Mouse (Mus musculus): Measurements from ENCODE around the gene Capzb.

Gene Capzb

GRCm38 (mm10) chr4:139267335-139267734 is 74.6 kb downstream of the Capzb start:
- DNase-seq (ENCODE audit: low spot score) = no peak

GRCm38 (mm10) chr4:139268242-139268641 is 75.5 kb downstream of the Capzb start:
- no peak for DNase-seq (ENCODE audit: low spot score)

GRCm38 (mm10) chr4:139270168-139270567 is 77.5 kb downstream of the Capzb start:
- DNase-seq (ENCODE audit: low spot score) = no peak

- DNase-seq (ENCODE audit: low spot score) = no peak
Measured at GRCm38 (mm10) chr4:139271562-139271961, 78.9 kb downstream of the Capzb start.

GRCm38 (mm10) chr4:139272951-139273680 is 80.4 kb downstream of the Capzb start:
- no peak for DNase-seq (ENCODE audit: low spot score)

- DNase-seq (ENCODE audit: low spot score) = no peak
Measured at GRCm38 (mm10) chr4:139274573-139274972, 81.9 kb downstream of the Capzb start.

GRCm38 (mm10) chr4:139276411-139276810 is 83.7 kb downstream of the Capzb start:
- DNase-seq (ENCODE audit: low spot score) = no peak

- DNase-seq (ENCODE audit: low spot score) = no peak
Measured at GRCm38 (mm10) chr4:139280530-139280929, 87.8 kb downstream of the Capzb start.

- no peak for DNase-seq (ENCODE audit: low spot score)
Measured at GRCm38 (mm10) chr4:139281791-139282345, 89.2 kb downstream of the Capzb start.

- DNase-seq (ENCODE audit: low spot score) = no peak
Measured at GRCm38 (mm10) chr4:139282955-139283417, 90.3 kb downstream of the Capzb start.

- DNase-seq (ENCODE audit: low spot score) = no peak
Measured at GRCm38 (mm10) chr4:139284877-139285276, 92.2 kb downstream of the Capzb start.

- DNase-seq (ENCODE audit: low spot score) = no peak
Measured at GRCm38 (mm10) chr4:139286234-139286633, 93.5 kb downstream of the Capzb start.

- DNase-seq (ENCODE audit: low spot score) = peak; percentile 70
Measured at GRCm38 (mm10) chr4:139287122-139287863, 94.6 kb downstream of the Capzb start.

GRCm38 (mm10) chr4:139289017-139289416 is 96.3 kb downstream of the Capzb start:
- peak; percentile 57 for DNase-seq (ENCODE audit: low spot score)

- DNase-seq (ENCODE audit: low spot score) = no peak
Measured at GRCm38 (mm10) chr4:139291099-139291498, 98.4 kb downstream of the Capzb start.

- DNase-seq (ENCODE audit: low spot score) = no peak
Measured at GRCm38 (mm10) chr4:139292038-139292437, 99.3 kb downstream of the Capzb start.

GRCm38 (mm10) chr4:139297566-139297965 is 104.9 kb downstream of the Capzb start:
- DNase-seq (ENCODE audit: low spot score) = no peak

- no peak for DNase-seq (ENCODE audit: low spot score)
Measured at GRCm38 (mm10) chr4:139298671-139299366, 106.1 kb downstream of the Capzb start.

GRCm38 (mm10) chr4:139301780-139302179 is 109.1 kb downstream of the Capzb start:
- DNase-seq (ENCODE audit: low spot score) = no peak

- DNase-seq (ENCODE audit: low spot score) = no peak
Measured at GRCm38 (mm10) chr4:139302241-139302640, 109.5 kb downstream of the Capzb start.

GRCm38 (mm10) chr4:139305521-139305920 is 112.8 kb downstream of the Capzb start:
- no peak for DNase-seq (ENCODE audit: low spot score)

- no peak for DNase-seq (ENCODE audit: low spot score)
Measured at GRCm38 (mm10) chr4:139307916-139308315, 115.2 kb downstream of the Capzb start.
